Mouse (Mus musculus): ENCODE measurements at regions not wholly inside any gene's neighbourhood (a gene's known extent, or its start where the extent isn't known, plus 50 kb on each side); places are given as distances from the start of the nearest gene placed in this dataset.
A peak's percentile ranks its signal among the peaks of the same experiment; 100 is the strongest.

- DNase-seq (ENCODE audit: low read depth, low spot score): peak; percentile 29
These were observed 54.0 kb upstream of the Jade2 start for GRCm38 (mm10) chr11:51911481-51911880.

- DNase-seq (ENCODE audit: low read depth, low spot score): no peak
These were observed 51.8 kb upstream of the Cdkn2aipnl start for GRCm38 (mm10) chr11:51915656-51916032.

GRCm38 (mm10) chr11:51916033-51916929 lies 51.2 kb upstream of the Cdkn2aipnl start:
- peak; percentile 97 for DNase-seq (ENCODE audit: low read depth, low spot score)

Data from 3T3-L1 (cell line).